Mouse (Mus musculus): ENCODE measurements around the gene 2010300C02Rik. TPM values are rescaled to one million over a fixed set of nuclear protein-coding genes. Genes with fewer than 3 reads are reported as not detected.

2010300C02Rik gene
- total RNA-seq, 1 experiment from 2014 or later, result 0.12 TPM

Other genes starting within 250 kb of the 2010300C02Rik start
- gene Mgat4a, start 179.1 kb downstream of the 2010300C02Rik start, total RNA-seq (2017), result 47.6 and 53.8 TPM in 2 replicates
- 12.5 and 12.9 TPM in 2 replicates for gene Tsga10, start 146.3 kb upstream of the 2010300C02Rik start, total RNA-seq (2017)
- gene Lipt1, start 151.7 kb upstream of the 2010300C02Rik start, total RNA-seq (2017), result 1.3 and 1.5 TPM in 2 replicates
- gene Mitd1, start 170.3 kb upstream of the 2010300C02Rik start, total RNA-seq (2017), result 45.7 and 46.7 TPM in 2 replicates
- 89.7 and 93.7 TPM in 2 replicates for gene Mrpl30, start 170.4 kb upstream of the 2010300C02Rik start, total RNA-seq (2017)
- gene Lyg2, start 196.4 kb upstream of the 2010300C02Rik start, total RNA-seq (2017), result not detected in 2 replicates
- not detected in 2 replicates for gene Lyg1, start 237.7 kb upstream of the 2010300C02Rik start, total RNA-seq (2017)

All from neutrophil, adult 5-6 weeks (primary cell).